Mouse (Mus musculus) T-cell, adult 2 months (primary cell): ENCODE measurements around the gene Tead3.

Experiments used
- DNase-seq: peaks from one replicate; pipeline ENCODE4 v3.0.0; 2022; ENCODE audit warnings: low spot score

The Tead3 gene

DNA sequence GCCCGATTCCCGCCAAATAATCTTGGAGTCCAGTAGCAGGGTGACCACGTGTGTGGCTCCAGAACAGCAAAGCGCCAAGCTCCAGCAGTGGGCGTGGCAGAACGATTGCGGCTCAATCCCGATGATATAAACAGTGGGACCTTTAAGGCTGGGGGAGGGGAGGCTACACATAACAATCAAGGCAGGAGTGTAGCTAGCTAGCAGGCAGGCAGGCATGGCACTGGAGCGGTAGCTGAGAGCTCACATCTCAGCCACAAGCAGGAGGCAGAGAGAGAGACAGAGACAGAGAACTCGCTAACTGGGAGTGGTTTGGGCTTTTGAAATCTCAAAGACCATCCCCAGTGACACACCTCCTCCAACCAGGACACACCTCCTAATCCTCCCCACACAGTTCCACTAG, 45.4 kb downstream of the Tead3 start:
- DNase-seq, result no peak

DNA sequence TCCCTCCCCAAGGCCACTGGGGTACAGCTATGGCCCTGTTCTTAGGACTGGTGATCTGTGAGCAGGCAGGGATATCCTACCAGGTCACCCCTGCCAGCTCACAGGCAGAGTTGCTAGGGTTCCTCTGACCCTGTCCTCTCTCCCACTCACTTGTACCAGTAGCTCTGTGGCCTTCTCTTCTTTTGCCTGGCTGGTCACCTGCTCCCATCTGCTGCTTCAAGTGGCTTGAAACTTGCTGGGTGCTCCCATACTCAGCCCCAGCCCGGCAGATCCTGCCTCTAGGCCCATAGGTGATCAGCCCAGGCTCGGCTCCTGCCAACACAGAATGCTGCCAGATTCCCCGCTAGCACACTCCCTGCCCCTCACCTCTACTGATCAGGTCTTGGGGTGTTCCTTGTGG, 49.8 kb downstream of the Tead3 start:
- no peak for DNase-seq

DNA sequence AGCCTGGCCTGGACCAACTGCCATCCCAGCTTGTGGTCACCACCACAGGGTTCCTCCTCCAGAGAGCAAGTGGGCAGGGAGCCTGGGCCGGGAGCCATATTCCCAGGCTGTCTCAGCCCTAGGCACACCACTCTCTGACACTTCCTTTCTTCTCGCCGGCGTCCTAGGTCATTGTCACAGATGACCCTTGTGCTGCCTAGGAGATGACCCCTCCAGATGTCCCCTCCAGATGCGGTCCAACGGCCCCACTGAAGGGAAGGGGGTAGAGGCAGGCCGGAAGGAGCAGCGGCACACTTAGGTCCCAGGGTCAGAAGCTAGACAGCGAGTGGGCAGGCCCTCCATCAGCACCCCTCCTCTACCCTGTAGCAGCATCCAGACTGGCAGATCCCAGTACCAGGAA, 50.3 kb downstream of the Tead3 start:
- no peak for DNase-seq

DNA sequence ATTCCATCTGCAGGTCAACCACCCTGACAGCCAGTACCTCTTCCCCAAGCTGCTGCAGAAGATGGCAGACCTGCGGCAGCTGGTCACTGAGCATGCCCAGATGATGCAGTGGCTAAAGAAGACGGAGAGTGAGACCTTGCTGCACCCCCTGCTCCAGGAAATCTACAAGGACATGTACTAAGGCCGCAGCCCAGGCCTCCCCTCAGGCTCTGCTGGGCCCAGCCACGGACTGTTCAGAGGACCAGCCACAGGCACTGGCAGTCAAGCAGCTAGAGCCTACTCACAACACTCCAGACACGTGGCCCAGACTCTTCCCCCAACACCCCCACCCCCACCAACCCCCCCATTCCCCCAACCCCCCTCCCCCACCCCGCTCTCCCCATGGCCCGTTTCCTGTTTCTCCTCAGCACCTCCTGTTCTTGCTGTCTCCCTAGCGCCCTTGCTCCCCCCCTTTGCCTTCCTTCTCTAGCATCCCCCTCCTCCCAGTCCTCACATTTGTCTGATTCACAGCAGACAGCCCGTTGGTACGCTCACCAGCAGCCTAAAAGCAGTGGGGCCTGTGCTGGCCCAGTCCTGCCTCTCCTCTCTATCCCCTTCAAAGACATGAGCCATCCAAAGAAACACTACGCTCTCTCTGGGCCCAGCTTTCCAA, 50.8 kb downstream of the Tead3 start:
- DNase-seq, result no peak

GRCm38 (mm10) chr17:28298888-28299287, 51.7 kb downstream of the Tead3 start:
- no peak for DNase-seq

GRCm38 (mm10) chr17:28294449-28295333, 55.9 kb downstream of the Tead3 start:
- no peak for DNase-seq

DNA sequence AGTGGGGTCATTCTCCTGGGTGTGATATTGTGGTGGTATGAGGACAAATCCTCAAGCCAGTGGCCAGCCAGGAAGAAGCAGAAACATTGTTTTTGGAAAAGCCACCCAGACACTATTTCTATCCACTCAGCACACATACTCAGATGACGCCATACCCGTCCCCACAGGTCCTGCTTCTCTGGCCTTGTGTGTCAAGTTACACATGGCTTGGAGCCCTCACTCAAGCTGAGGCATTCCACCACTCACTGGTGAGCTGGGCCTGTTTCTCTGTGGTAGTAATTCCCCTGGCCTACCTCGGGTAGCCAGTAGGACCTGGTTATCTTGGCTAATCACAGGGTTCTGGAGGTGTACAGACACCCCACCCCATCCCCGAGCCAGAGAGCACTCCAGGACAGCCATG, 56.9 kb downstream of the Tead3 start:
- no peak for DNase-seq

GRCm38 (mm10) chr17:28291346-28291745, 59.3 kb downstream of the Tead3 start:
- DNase-seq, result no peak

DNA sequence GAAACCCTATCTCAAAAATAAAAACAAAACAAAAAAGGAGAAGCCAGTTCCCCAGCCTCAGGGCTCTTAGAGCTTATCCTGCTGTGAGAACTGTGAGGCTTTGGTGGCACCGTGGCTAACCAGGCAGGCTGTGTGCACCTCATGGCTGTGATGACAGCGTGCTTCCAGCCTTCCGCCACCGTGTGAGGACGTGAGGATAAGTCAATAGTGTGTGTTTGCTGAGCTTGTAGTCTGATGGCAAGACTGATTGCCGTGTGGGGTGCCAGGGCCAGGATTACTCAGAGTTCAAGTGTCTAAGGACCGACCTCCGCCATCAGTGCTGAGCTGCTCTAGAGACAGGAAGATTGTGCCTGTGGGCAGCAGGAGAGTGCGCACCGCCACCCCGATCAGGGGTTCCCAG, 59.9 kb downstream of the Tead3 start:
- no peak for DNase-seq

DNA sequence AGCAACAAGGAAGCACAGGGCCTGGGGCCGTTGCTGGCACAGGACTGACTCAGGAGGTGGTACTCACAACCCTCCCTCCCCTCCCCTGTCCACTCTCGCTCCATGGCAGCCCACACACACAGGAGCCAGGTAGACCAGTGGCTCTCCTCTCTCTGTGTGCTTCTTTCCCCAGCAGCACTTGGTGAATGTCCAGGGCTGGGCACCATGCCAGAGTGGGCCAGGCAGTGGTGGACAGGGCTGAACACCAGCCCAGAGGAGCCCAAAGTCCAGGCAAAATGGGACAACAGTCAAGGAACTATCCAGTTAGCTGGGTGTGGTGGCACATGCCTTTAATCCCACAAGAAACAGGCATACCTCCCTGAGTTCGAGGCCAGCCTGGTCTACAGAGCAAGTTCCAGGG, 60.4 kb downstream of the Tead3 start:
- no peak for DNase-seq

- peak; percentile 33 for DNase-seq
These were observed 62.6 kb downstream of the Tead3 start for GRCm38 (mm10) chr17:28287980-28288379.

GRCm38 (mm10) chr17:28287578-28287977, 63.0 kb downstream of the Tead3 start:
- DNase-seq, result no peak

DNA sequence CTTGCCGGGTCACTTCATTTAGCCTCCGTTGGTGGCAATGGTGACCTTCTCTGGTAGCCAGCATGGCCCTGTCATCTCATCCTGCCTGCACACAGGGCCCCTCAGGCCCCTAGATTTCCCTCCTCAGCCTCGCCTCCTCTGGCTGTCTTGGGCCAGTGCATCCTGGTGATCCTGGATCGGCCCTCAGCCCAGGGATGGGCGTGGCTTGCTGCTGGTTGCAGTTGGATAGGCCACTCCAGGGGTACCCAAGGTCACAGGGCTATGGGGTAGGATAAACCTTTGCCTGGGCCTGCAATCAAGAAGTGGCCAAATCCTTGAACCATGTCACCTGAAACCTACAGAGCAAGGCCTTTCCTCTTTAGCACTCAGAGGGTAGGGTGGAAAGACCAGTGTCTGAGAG, 63.7 kb downstream of the Tead3 start:
- no peak for DNase-seq

GRCm38 (mm10) chr17:28286133-28286532, 64.5 kb downstream of the Tead3 start:
- no peak for DNase-seq

- no peak for DNase-seq
These were observed 67.4 kb downstream of the Tead3 start for GRCm38 (mm10) chr17:28283199-28283598.

GRCm38 (mm10) chr17:28281866-28282441, 68.7 kb downstream of the Tead3 start:
- no peak for DNase-seq
